ENCODE assay signal across 8 mouse cellular contexts in the genomic region with DNA sequence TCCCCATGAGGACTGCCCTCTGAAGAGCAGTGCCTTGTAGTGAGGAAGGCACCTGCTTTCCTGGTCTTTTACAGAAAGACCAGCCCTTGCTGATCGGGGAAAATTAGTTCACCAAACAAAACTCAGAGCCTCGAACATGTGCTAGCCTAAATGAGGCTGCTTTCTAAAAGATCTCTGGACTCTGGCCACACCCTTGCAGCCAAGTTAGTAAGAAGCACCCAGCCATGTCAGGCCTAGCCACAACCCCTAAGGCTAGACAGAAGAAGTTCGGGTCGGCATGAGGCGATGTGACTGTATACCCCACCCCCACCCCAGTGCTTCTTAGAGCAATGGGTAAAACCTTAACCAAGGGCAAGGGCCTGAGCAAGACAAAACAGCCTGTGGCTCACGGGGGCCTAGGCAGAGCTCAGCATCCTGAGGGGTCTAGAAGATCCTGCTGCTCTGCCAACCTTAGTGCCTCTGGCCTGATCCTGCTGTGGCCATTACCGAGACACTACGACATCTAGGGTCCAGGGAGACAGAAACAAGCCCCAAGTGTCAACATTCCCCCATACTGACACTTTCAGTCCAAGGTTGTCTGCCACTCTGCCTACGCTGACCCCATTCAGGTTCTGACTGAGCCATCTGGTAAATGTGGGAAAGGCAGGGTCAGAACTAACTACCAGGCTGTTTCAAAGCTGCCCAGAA. TPM values are rescaled to one million over a fixed set of nuclear protein-coding genes. Genes with fewer than 3 reads are reported as not detected.
A peak's percentile ranks its signal among the peaks of the same experiment; 100 is the strongest.
DNase-seq lines count a peak whose midpoint lies in the region; ATAC-seq and TF ChIP-seq lines count a peak whose summit lies in the region.

No protein-coding gene starts in this region.

- peak overlapping the region; percentile 94 for H3K4me2 ChIP-seq in heart, embryonic 11.5 days
- H3K4me2 ChIP-seq in embryonic facial prominence, embryonic 13.5 days: peak overlapping the region; percentile 97
- peak overlapping the region; percentile 85 for H3K4me2 ChIP-seq in intestine, postnatal 0 days (replicated peaks; ENCODE audit: low read depth)

- no peak for TF ChIP-seq CTCF in intestine, postnatal 0 days (IDR thresholded peaks at IDR 0.05; ENCODE audit: low read depth)

- no peaks in the 10 kb centered on the region for H3K9me3 ChIP-seq in heart, embryonic 11.5 days (replicated peaks; ENCODE audit: control insufficient read depth, low read length)
- H3K9me3 ChIP-seq in embryonic facial prominence, embryonic 13.5 days: no peaks in the 10 kb centered on the region
- no peaks in the 10 kb centered on the region for H3K9me3 ChIP-seq in intestine, postnatal 0 days (ENCODE audit: control insufficient read depth)

- 77% methylated on average over 9 of the region's 9 CpGs for WGBS in heart, embryonic 11.5 days (ENCODE audit: insufficient replicate concordance)
- WGBS in embryonic facial prominence, embryonic 13.5 days: 56% methylated on average over 9 of the region's 9 CpGs
- 38% methylated on average over 9 of the region's 9 CpGs for WGBS in intestine, postnatal 0 days

- peaks cover 56% of the 10 kb centered on the region for H3K4me1 ChIP-seq in heart, embryonic 11.5 days (ENCODE audit: control insufficient read depth, insufficient read depth, low read length)
- H3K4me1 ChIP-seq in embryonic facial prominence, embryonic 13.5 days: peaks cover 64% of the 10 kb centered on the region
- peaks cover 41% of the 10 kb centered on the region for H3K4me1 ChIP-seq in intestine, postnatal 0 days (replicated peaks; ENCODE audit: control insufficient read depth, insufficient read depth, low read length)

- peak overlapping the region; percentile 13 for H3K9ac ChIP-seq in heart, embryonic 11.5 days (ENCODE audit: low read depth, low read length)
- peak overlapping the region; percentile 98 for H3K9ac ChIP-seq in embryonic facial prominence, embryonic 13.5 days
- H3K9ac ChIP-seq in intestine, postnatal 0 days (ENCODE audit: low read depth, low read length): no peak overlapping the region

- intact Hi-C loops in heart, postnatal 10 days (cut with DNase I): no loop called here

- no peak for DNase-seq in heart, postnatal 10 days
- peak; percentile 34 for DNase-seq in lung, postnatal 36 days
- DNase-seq in frontal cortex, adult 2 months (ENCODE audit: extremely low spot score in 1 of 2, low spot score in 1 of 2): no peak
- DNase-seq in ovary, postnatal 14 days (ENCODE audit: low spot score): no peak
- no peak for DNase-seq in adrenal gland, postnatal 25 days

- peak overlapping the region; percentile 99 for H3K4me3 ChIP-seq in heart, embryonic 11.5 days (ENCODE audit: low read depth, low read length)
- H3K4me3 ChIP-seq in embryonic facial prominence, embryonic 13.5 days: peak overlapping the region; percentile 96
- H3K4me3 ChIP-seq in intestine, postnatal 0 days (ENCODE audit: low read depth, low read length): peak overlapping the region; percentile 85

- peaks cover 3% of the 10 kb centered on the region; the same call in 1 of the 2 replicates for H3K36me3 ChIP-seq in heart, embryonic 11.5 days (ENCODE audit: control insufficient read depth, insufficient read depth, low read length)
- peaks cover 12% of the 10 kb centered on the region for H3K36me3 ChIP-seq in embryonic facial prominence, embryonic 13.5 days
- H3K36me3 ChIP-seq in intestine, postnatal 0 days (ENCODE audit: control insufficient read depth, insufficient read depth): peaks cover 5% of the 10 kb centered on the region; the same call in 1 of the 2 replicates

- no peak overlapping the region for H3K27ac ChIP-seq in heart, embryonic 11.5 days (ENCODE audit: low read depth, low read length)
- no peak overlapping the region for H3K27ac ChIP-seq in embryonic facial prominence, embryonic 13.5 days
- H3K27ac ChIP-seq in intestine, postnatal 0 days (ENCODE audit: low read depth, low read length): peak overlapping the region; percentile 46; the same call in 1 of the 2 replicates

- no peak for ATAC-seq in heart, embryonic 11.5 days (replicated peaks; ENCODE audit: insufficient number of reproducible peaks, low FRiP score, low TSS enrichment)
- no peak for ATAC-seq in embryonic facial prominence, embryonic 13.5 days (ENCODE audit: insufficient number of reproducible peaks, insufficient read depth, low FRiP score, low TSS enrichment, low read depth)
- ATAC-seq in intestine, postnatal 0 days: no peak

- H3K27me3 ChIP-seq in heart, embryonic 11.5 days (ENCODE audit: control insufficient read depth, insufficient read depth, low read length): no peaks in the 10 kb centered on the region
- no peaks in the 10 kb centered on the region for H3K27me3 ChIP-seq in embryonic facial prominence, embryonic 13.5 days
- no peaks in the 10 kb centered on the region for H3K27me3 ChIP-seq in intestine, postnatal 0 days (replicated peaks; ENCODE audit: control insufficient read depth, insufficient read depth, low read length)

RNA-seq across cellular contexts. Expression of a gene that starts 10.1 kb away (rescaled TPM):
- polyA plus RNA-seq in heart, embryonic 11.5 days (2014; fragmentation: Nextera tagmentation; extraction: Ambion mirVana): 15.9 and 18.6 TPM in 2 replicates
- 10 to 100 TPM; 35.9 to 44.5 TPM for total RNA-seq in heart, postnatal 10 days (2021)
- 32.4 and 38.0 TPM in 2 replicates for polyA plus RNA-seq in embryonic facial prominence, embryonic 13.5 days (2015; fragmentation: Nextera tagmentation; extraction: Ambion mirVana)
- polyA plus RNA-seq in intestine, postnatal 0 days (2015; fragmentation: Nextera tagmentation; extraction: Ambion mirVana): 18.7 and 21.9 TPM in 2 replicates
- polyA plus RNA-seq in frontal cortex, adult 2 months (2012; rRNA removed): 66.1 and 86.0 TPM in 2 replicates
- 70.4 and 105 TPM in 2 replicates for total RNA-seq in adrenal gland, postnatal 25 days (2021)

RNA-seq across cellular contexts. Expression of a gene that starts 22.7 kb away (rescaled TPM):
- polyA plus RNA-seq in heart, embryonic 11.5 days (2014; fragmentation: Nextera tagmentation; extraction: Ambion mirVana): not detected in 2 replicates
- total RNA-seq in heart, postnatal 10 days (2021): not detected
- polyA plus RNA-seq in embryonic facial prominence, embryonic 13.5 days (2015; fragmentation: Nextera tagmentation; extraction: Ambion mirVana): not detected in 2 replicates
- not detected in 2 replicates for polyA plus RNA-seq in intestine, postnatal 0 days (2015; fragmentation: Nextera tagmentation; extraction: Ambion mirVana)
- polyA plus RNA-seq in frontal cortex, adult 2 months (2012; rRNA removed): 0.08 and 0.12 TPM in 2 replicates
- total RNA-seq in adrenal gland, postnatal 25 days (2021): not detected in 2 replicates

RNA-seq across cellular contexts. Expression of a gene that starts 37.2 kb away (rescaled TPM):
- polyA plus RNA-seq in heart, embryonic 11.5 days (2014; fragmentation: Nextera tagmentation; extraction: Ambion mirVana): not detected in 2 replicates
- total RNA-seq in heart, postnatal 10 days (2021): not detected
- not detected in 2 replicates for polyA plus RNA-seq in embryonic facial prominence, embryonic 13.5 days (2015; fragmentation: Nextera tagmentation; extraction: Ambion mirVana)
- not detected in 2 replicates for polyA plus RNA-seq in intestine, postnatal 0 days (2015; fragmentation: Nextera tagmentation; extraction: Ambion mirVana)
- polyA plus RNA-seq in frontal cortex, adult 2 months (2012; rRNA removed): 17.6 and 18.4 TPM in 2 replicates
- total RNA-seq in adrenal gland, postnatal 25 days (2021): not detected in 2 replicates

RNA-seq across cellular contexts. Expression of a gene that starts 40.2 kb away (rescaled TPM):
- polyA plus RNA-seq in heart, embryonic 11.5 days (2014; fragmentation: Nextera tagmentation; extraction: Ambion mirVana): not detected in 2 replicates
- total RNA-seq in heart, postnatal 10 days (2021): not detected
- not detected in 2 replicates for polyA plus RNA-seq in embryonic facial prominence, embryonic 13.5 days (2015; fragmentation: Nextera tagmentation; extraction: Ambion mirVana)
- polyA plus RNA-seq in intestine, postnatal 0 days (2015; fragmentation: Nextera tagmentation; extraction: Ambion mirVana): not detected in 2 replicates
- polyA plus RNA-seq in frontal cortex, adult 2 months (2012; rRNA removed): 1.1 TPM in 1 of 2 replicates, not detected in the other
- 5.5 TPM in 1 of 2 replicates, not detected in the other for total RNA-seq in adrenal gland, postnatal 25 days (2021)

RNA-seq across cellular contexts. Expression of a gene that starts 44.4 kb away (rescaled TPM):
- not detected in 2 replicates for polyA plus RNA-seq in heart, embryonic 11.5 days (2014; fragmentation: Nextera tagmentation; extraction: Ambion mirVana)
- not detected for total RNA-seq in heart, postnatal 10 days (2021)
- not detected in 2 replicates for polyA plus RNA-seq in embryonic facial prominence, embryonic 13.5 days (2015; fragmentation: Nextera tagmentation; extraction: Ambion mirVana)
- 0.05 and 0.09 TPM in 2 replicates for polyA plus RNA-seq in intestine, postnatal 0 days (2015; fragmentation: Nextera tagmentation; extraction: Ambion mirVana)
- polyA plus RNA-seq in frontal cortex, adult 2 months (2012; rRNA removed): 0.08 TPM in 2 replicates
- 0.12 and 0.57 TPM in 2 replicates for total RNA-seq in adrenal gland, postnatal 25 days (2021)

Comparison
In these comparisons a context has a peak if more than half of its experiments do, and no peak if none do; other contexts are left out.
1. RNA of a gene that starts 37.2 kb away (polyA plus RNA-seq): 17.6 to 18.4 TPM in frontal cortex, adult 2 months; not detected in heart, embryonic 11.5 days, not detected in embryonic facial prominence, embryonic 13.5 days and not detected in intestine, postnatal 0 days; every median in the first group is over 10 times any median in the second.
2. Peak in every context shown above with its lines, with median percentiles within 50 percentile points of each other: H3K4me2 ChIP-seq and H3K4me3 ChIP-seq.